In genomic region chrX:129158794-129159411, GRCm38 (mm10) we compare ENCODE assay signal across 23 mouse cellular contexts.
DNase-seq lines count a peak whose midpoint lies in the region; ATAC-seq and TF ChIP-seq lines count a peak whose summit lies in the region.
"Had no signal": no experiment of that assay in that cellular context is flagged by ENCODE, and none has a peak within 500 bp of the region (broad histone marks: within the 10 kb centered on the region; RNA-seq: fewer than 3 reads in every experiment).

No protein-coding gene starts in this region.

- ATAC-seq in kidney, embryonic 15.5 days (replicated peaks; ENCODE audit: low FRiP score): peak; percentile 49; the same call in 1 of the 2 replicates
- peak; percentile 57; the same call in 1 of the 2 replicates for ATAC-seq in forebrain, embryonic 15.5 days (replicated peaks)
- no peak for ATAC-seq in monocyte, adult 5-6 weeks (replicated peaks; ENCODE audit: insufficient number of reproducible peaks, low FRiP score, low TSS enrichment, poor library complexity, severe bottlenecking)
- ATAC-seq: inflammation-experienced regulatory T-cells, adult 6 months; liver, embryonic 12.5 days; midbrain, embryonic 15.5 days had no signal

- H3K9ac ChIP-seq in kidney, embryonic 15.5 days: no peak overlapping the region
- H3K9ac ChIP-seq in forebrain, embryonic 15.5 days (replicated peaks): no peak overlapping the region
- H3K9ac ChIP-seq: embryonic facial prominence, embryonic 15.5 days; heart, embryonic 13.5 days; liver, embryonic 12.5 days; lung, embryonic 14.5 days; midbrain, embryonic 15.5 days; neural tube, embryonic 13.5 days had no signal

- no peaks in the 10 kb centered on the region for H3K9me3 ChIP-seq in kidney, embryonic 15.5 days (replicated peaks)
- no peaks in the 10 kb centered on the region for H3K9me3 ChIP-seq in forebrain, embryonic 15.5 days
- H3K9me3 ChIP-seq: embryonic facial prominence, embryonic 15.5 days; heart, embryonic 13.5 days; liver, embryonic 12.5 days; midbrain, embryonic 15.5 days; neural tube, embryonic 13.5 days had no signal

- 67% methylated on average over 2 of the region's 2 CpGs for WGBS in kidney, embryonic 15.5 days
- 44% methylated on average over 2 of the region's 2 CpGs for WGBS in forebrain, embryonic 15.5 days

- intact Hi-C loops in gastrocnemius, adult 2 months (cut with DNase I): no loop called here

- no peaks in the 10 kb centered on the region for H3K36me3 ChIP-seq in kidney, embryonic 15.5 days
- no peaks in the 10 kb centered on the region for H3K36me3 ChIP-seq in forebrain, embryonic 15.5 days
- H3K36me3 ChIP-seq: embryonic facial prominence, embryonic 15.5 days; heart, embryonic 13.5 days; liver, embryonic 12.5 days; midbrain, embryonic 15.5 days; neural tube, embryonic 13.5 days had no signal

- H3K4me3 ChIP-seq in kidney, embryonic 15.5 days (replicated peaks): no peak overlapping the region
- H3K4me3 ChIP-seq in forebrain, embryonic 15.5 days: no peak overlapping the region
- H3K4me3 ChIP-seq in gastrocnemius, adult 2 months: no peak overlapping the region
- H3K4me3 ChIP-seq: embryonic facial prominence, embryonic 15.5 days; heart, embryonic 13.5 days; layer of hippocampus, adult 2 months; left cerebral cortex, adult 2 months; liver, embryonic 12.5 days; midbrain, embryonic 15.5 days; neural tube, embryonic 13.5 days had no signal

- no peak overlapping the region for H3K27ac ChIP-seq in kidney, embryonic 15.5 days
- no peak overlapping the region for H3K27ac ChIP-seq in forebrain, embryonic 15.5 days (replicated peaks)
- H3K27ac ChIP-seq in gastrocnemius, adult 2 months: no peak overlapping the region
- H3K27ac ChIP-seq: embryonic facial prominence, embryonic 15.5 days; heart, embryonic 13.5 days; layer of hippocampus, adult 2 months; left cerebral cortex, adult 2 months; liver, embryonic 12.5 days; midbrain, embryonic 15.5 days; neural tube, embryonic 13.5 days had no signal

- TF ChIP-seq CTCF in gastrocnemius, adult 2 months (IDR thresholded peaks at IDR 0.05): no peak

- H3K4me2 ChIP-seq in kidney, embryonic 15.5 days: no peak overlapping the region
- no peak overlapping the region for H3K4me2 ChIP-seq in forebrain, embryonic 15.5 days (replicated peaks)
- H3K4me2 ChIP-seq: embryonic facial prominence, embryonic 15.5 days; heart, embryonic 13.5 days; liver, embryonic 12.5 days; lung, embryonic 14.5 days; midbrain, embryonic 15.5 days; neural tube, embryonic 13.5 days had no signal

- H3K4me1 ChIP-seq in kidney, embryonic 15.5 days: no peaks in the 10 kb centered on the region
- H3K4me1 ChIP-seq in forebrain, embryonic 15.5 days: no peaks in the 10 kb centered on the region
- H3K4me1 ChIP-seq: embryonic facial prominence, embryonic 15.5 days; heart, embryonic 13.5 days; liver, embryonic 12.5 days; midbrain, embryonic 15.5 days; neural tube, embryonic 13.5 days had no signal

- H3K27me3 ChIP-seq in kidney, embryonic 15.5 days: no peaks in the 10 kb centered on the region
- H3K27me3 ChIP-seq in forebrain, embryonic 15.5 days: no peaks in the 10 kb centered on the region
- H3K27me3 ChIP-seq: embryonic facial prominence, embryonic 15.5 days; heart, embryonic 13.5 days; liver, embryonic 12.5 days; midbrain, embryonic 15.5 days; neural tube, embryonic 13.5 days had no signal

- no peak for DNase-seq in kidney, postnatal 36 days
- peak; percentile 23 for DNase-seq in R1 (ENCODE audit: low read depth, low spot score)
- DNase-seq in embryo, embryonic 10.5 days (ENCODE audit: low spot score): peak; percentile 46
- no peak for DNase-seq in ovary, adult 18-20 months (ENCODE audit: low spot score)
- no peak for DNase-seq in gastrocnemius, adult 2 months
- DNase-seq: cerebellum, adult 11 months; cerebellum, postnatal 14 days; heart, postnatal 36 days; kidney, adult 9 months; lung, embryonic 14.5 days; right cerebral cortex, postnatal 25 days; thymus, postnatal 14 days had no signal

Comparison
In these comparisons a context has a peak if more than half of its experiments do, and no peak if none do; other contexts are left out.
1. DNase-seq: peak in R1 (single experiment) and embryo, embryonic 10.5 days (single experiment); none in kidney, postnatal 36 days (0 of 2), ovary, adult 18-20 months (single experiment) and gastrocnemius, adult 2 months (single experiment).